Mouse (Mus musculus) brain, embryonic 14.5 days (tissue): Measurements from ENCODE around the gene Meltf.

Experiments used
- CTCF ChIP-seq: fragments of 200-500 bp; IDR thresholded peaks from 2 replicates; pipeline ENCODE4 v1.5.1; 2012; ENCODE audit warnings: inconsistent platforms, mild to moderate bottlenecking, moderate library complexity, borderline replicate concordance; ENCODE audit not compliant: insufficient read depth, insufficient read length; ENCODE audit errors: extremely low read depth
- POLR2A ChIP-seq: fragments of 200-500 bp; IDR thresholded peaks from 2 replicates; pipeline ENCODE4 v1.6.1; 2012; ENCODE audit warnings: mild to moderate bottlenecking, inconsistent platforms, borderline replicate concordance; ENCODE audit not compliant: poor library complexity, insufficient read depth, insufficient read length, severe bottlenecking; ENCODE audit errors: extremely low read depth

DNA sequence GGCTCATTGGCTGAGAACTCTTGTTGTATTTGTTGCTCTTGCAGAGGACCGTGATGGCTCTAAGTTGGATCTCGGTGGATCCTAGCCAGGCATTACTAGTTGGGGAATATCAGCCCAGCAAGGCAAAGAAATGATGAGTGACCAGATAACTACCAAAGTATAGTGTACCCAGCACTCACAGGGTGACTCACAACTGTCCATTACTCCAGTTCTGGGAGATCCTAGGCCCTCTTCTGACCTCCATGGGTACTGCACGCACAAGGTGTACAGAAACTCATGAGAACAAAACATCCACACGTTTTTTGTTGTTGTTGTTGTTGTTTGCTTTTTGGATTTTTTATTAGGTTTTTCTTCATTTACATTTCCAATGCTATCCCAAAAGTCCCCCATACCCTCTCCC is 58.0 kb downstream of the Meltf start:
- no peak for TF ChIP-seq CTCF
- TF ChIP-seq POLR2A = no peak
